Comparison of ENCODE assay signal across 8 mouse cellular contexts in the genomic region with DNA sequence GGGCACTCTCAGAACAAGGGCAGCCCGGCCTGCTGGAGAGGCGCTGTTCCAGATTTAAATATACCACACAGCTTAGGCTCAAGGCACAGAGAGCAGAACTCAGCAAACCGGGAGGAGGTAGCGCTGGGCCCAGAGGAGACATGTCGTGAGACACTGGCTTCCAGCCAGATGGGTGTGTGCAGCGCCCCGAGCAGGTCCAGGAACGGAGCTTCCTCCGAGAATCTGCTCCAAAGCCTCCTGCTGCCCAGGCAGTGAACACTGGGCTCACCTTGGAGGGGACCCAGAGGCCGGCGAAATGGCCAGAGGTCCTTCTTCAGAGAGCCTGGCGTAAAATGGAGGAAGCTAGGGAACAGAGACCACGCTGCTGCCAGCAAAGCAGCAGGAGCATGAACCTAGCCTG.
DNase-seq lines count a peak whose midpoint lies in the region; ATAC-seq lines count a peak whose summit lies in the region.

No protein-coding gene starts in this region.

- peak overlapping the region; percentile 14; the same call in 1 of the 2 replicates for H3K4me3 ChIP-seq in hindbrain, embryonic 16.5 days (ENCODE audit: low read length)

- DNase-seq in gastrocnemius, postnatal 10 days: peak; percentile 33
- no peak for DNase-seq in gastrocnemius, postnatal 4 days (ENCODE audit: low spot score in 2 of 2)
- peak; percentile 12 for DNase-seq in ZHBTc4 (ENCODE audit: low read depth, low spot score)
- peak; percentile 82 to 87 for DNase-seq in cerebellum, postnatal 25 days
- DNase-seq in lung, postnatal 36 days: peak; percentile 77
- DNase-seq in c-Kit-positive CD71-positive TER-119-positive erythroid progenitor cells, embryonic 14.5 days (ENCODE audit: low spot score): no peak
- DNase-seq in thymus, postnatal 36 days: no peak

- H3K36me3 ChIP-seq in hindbrain, embryonic 16.5 days (ENCODE audit: control insufficient read depth, insufficient read depth, low read length): no peaks in the 10 kb centered on the region

- H3K27ac ChIP-seq in hindbrain, embryonic 16.5 days (ENCODE audit: low read depth, low read length): 0 out of 2 replicates have a peak overlapping the region, but pooled peaks have one; percentile 41

- peak overlapping the region; percentile 49 for H3K4me2 ChIP-seq in hindbrain, embryonic 16.5 days (ENCODE audit: low read length)

- WGBS in hindbrain, embryonic 16.5 days: 27% methylated on average over 13 of the region's 13 CpGs

- peak; percentile 72 for ATAC-seq in hindbrain, embryonic 16.5 days

- peak overlapping the region; percentile 50 for H3K9ac ChIP-seq in hindbrain, embryonic 16.5 days (ENCODE audit: low read depth, low read length)

- H3K4me1 ChIP-seq in hindbrain, embryonic 16.5 days (ENCODE audit: control insufficient read depth, insufficient read depth, low read depth, low read length): peaks cover 5% of the 10 kb centered on the region

- no peaks in the 10 kb centered on the region for H3K9me3 ChIP-seq in hindbrain, embryonic 16.5 days (ENCODE audit: control insufficient read depth, low read length)

- no peaks in the 10 kb centered on the region for H3K27me3 ChIP-seq in hindbrain, embryonic 16.5 days (replicated peaks; ENCODE audit: control insufficient read depth, insufficient read depth, low read length)

Comparison
In these comparisons a context has a peak if more than half of its experiments do, and no peak if none do; other contexts are left out.
1. DNase-seq: peak in gastrocnemius, postnatal 10 days (single experiment), ZHBTc4 (single experiment), cerebellum, postnatal 25 days (2 of 2) and lung, postnatal 36 days (single experiment); none in gastrocnemius, postnatal 4 days (0 of 2), c-Kit-positive CD71-positive TER-119-positive erythroid progenitor cells, embryonic 14.5 days (single experiment) and thymus, postnatal 36 days (0 of 2).